11 mouse cellular contexts compared by ENCODE assay signal in genomic region chr19:29373438-29373837, GRCm38 (mm10). TPM values are rescaled to one million over a fixed set of nuclear protein-coding genes. Genes with fewer than 3 reads are reported as not detected.
DNase-seq lines count a peak whose midpoint lies in the region; ATAC-seq and TF ChIP-seq lines count a peak whose summit lies in the region.
"Had no signal": no experiment of that assay in that cellular context is flagged by ENCODE, and none has a peak within 500 bp of the region (broad histone marks: within the 10 kb centered on the region; RNA-seq: fewer than 3 reads in every experiment).

No protein-coding gene starts in this region.

- H3K9me3 ChIP-seq in lung, embryonic 15.5 days = no peaks in the 10 kb centered on the region
- H3K9me3 ChIP-seq in limb, embryonic 10.5 days (replicated peaks) = no peaks in the 10 kb centered on the region
- H3K9me3 ChIP-seq in stomach, embryonic 15.5 days = no peaks in the 10 kb centered on the region

- no peak for ATAC-seq in lung, embryonic 15.5 days (ENCODE audit: borderline replicate concordance, extremely low read depth, low FRiP score, low TSS enrichment)
- ATAC-seq in stomach, embryonic 15.5 days (ENCODE audit: insufficient read depth, low FRiP score, low read depth) = no peak
- ATAC-seq in megakaryocyte-erythroid progenitor cell, adult 5-6 weeks (replicated peaks; ENCODE audit: low FRiP score, low TSS enrichment, poor library complexity, severe bottlenecking) = no peak

- 24% methylated on average over 11 of the region's 11 CpGs for WGBS in lung, embryonic 15.5 days
- WGBS in limb, embryonic 10.5 days = 42% methylated on average over 11 of the region's 11 CpGs
- WGBS in stomach, embryonic 15.5 days = 54% methylated on average over 11 of the region's 11 CpGs

- H3K4me2 ChIP-seq in lung, embryonic 15.5 days = peak overlapping the region; percentile 49
- peak overlapping the region; percentile 32; the same call in 1 of the 2 replicates for H3K4me2 ChIP-seq in stomach, embryonic 15.5 days

- H3K4me3 ChIP-seq in gastrocnemius, adult 2 months = peak overlapping the region; percentile 37
- H3K4me3 ChIP-seq in lung, embryonic 15.5 days = no peak overlapping the region
- H3K4me3 ChIP-seq in limb, embryonic 10.5 days = peak overlapping the region; percentile 25; the same call in 1 of the 2 replicates
- H3K4me3 ChIP-seq in stomach, embryonic 15.5 days (replicated peaks) = no peak overlapping the region

- no peak for DNase-seq in gastrocnemius, adult 2 months
- DNase-seq in gastrocnemius, adult 18-20 months (ENCODE audit: low spot score) = no peak
- no peak for DNase-seq in lung, postnatal 25 days (ENCODE audit: low spot score)
- DNase-seq in limb, embryonic 10.5 days (ENCODE audit: low spot score) = no peak
- DNase-seq in adrenal gland, adult 2 months = no peak
- DNase-seq: cerebellum, postnatal 25 days had no signal

- H3K27ac ChIP-seq in gastrocnemius, adult 2 months = peak overlapping the region; percentile 28; the same call in 1 of the 2 replicates
- H3K27ac ChIP-seq in lung, embryonic 15.5 days = no peak overlapping the region
- no peak overlapping the region for H3K27ac ChIP-seq in limb, embryonic 10.5 days
- H3K27ac ChIP-seq in stomach, embryonic 15.5 days = no peak overlapping the region

- no peaks in the 10 kb centered on the region for H3K4me1 ChIP-seq in lung, embryonic 15.5 days
- no peaks in the 10 kb centered on the region for H3K4me1 ChIP-seq in limb, embryonic 10.5 days
- H3K4me1 ChIP-seq in stomach, embryonic 15.5 days = no peaks in the 10 kb centered on the region

- H3K27me3 ChIP-seq in lung, embryonic 15.5 days = no peaks in the 10 kb centered on the region
- H3K27me3 ChIP-seq in limb, embryonic 10.5 days (ENCODE audit: low read depth, poor library complexity, severe bottlenecking) = peaks cover 4% of the 10 kb centered on the region; the same call in 1 of the 2 replicates
- H3K27me3 ChIP-seq in stomach, embryonic 15.5 days (replicated peaks) = no peaks in the 10 kb centered on the region

- TF ChIP-seq CTCF in gastrocnemius, adult 2 months (IDR thresholded peaks at IDR 0.05) = no peak

- intact Hi-C loops in gastrocnemius, adult 2 months (cut with DNase I) = no loop called here

- no peak overlapping the region for H3K9ac ChIP-seq in lung, embryonic 15.5 days
- no peak overlapping the region for H3K9ac ChIP-seq in stomach, embryonic 15.5 days

- H3K36me3 ChIP-seq in lung, embryonic 15.5 days = no peaks in the 10 kb centered on the region
- H3K36me3 ChIP-seq in limb, embryonic 10.5 days = no peaks in the 10 kb centered on the region
- H3K36me3 ChIP-seq in stomach, embryonic 15.5 days = no peaks in the 10 kb centered on the region

RNA-seq across cellular contexts. Expression of gene Cd274, which starts 6.2 kb away (rescaled TPM):
- total RNA-seq in gastrocnemius, adult 2 months (2021) = under 1 TPM; 0.59 to 0.71 TPM
- total RNA-seq in gastrocnemius, adult 18-20 months (2021) = 1 to 10 TPM in 1 of 2 experiments, under 1 TPM in 1; 0.43 to 2.5 TPM
- polyA plus RNA-seq in lung, embryonic 15.5 days (2015; fragmentation: Nextera tagmentation; extraction: Ambion mirVana) = 0.25 and 0.74 TPM in 2 replicates
- 0.05 and 0.10 TPM in 2 replicates for polyA plus RNA-seq in limb, embryonic 10.5 days (2016; fragmentation: Nextera tagmentation; extraction: Ambion mirVana)
- polyA plus RNA-seq in stomach, embryonic 15.5 days (2015; fragmentation: Nextera tagmentation; extraction: Ambion mirVana) = 0.28 and 0.40 TPM in 2 replicates
- total RNA-seq in adrenal gland, adult 2 months (2021) = 10 to 100 TPM in 1 of 2 experiments, 1 to 10 TPM in 1; 5.0 to 10.7 TPM
- polyA plus RNA-seq in adrenal gland, adult 2 months (2012; rRNA removed) = 1.8 and 2.0 TPM in 2 replicates
- 1.3 and 1.9 TPM in 2 replicates for total RNA-seq in megakaryocyte-erythroid progenitor cell, adult 5-6 weeks (2014; fragmentation: Nextera tagmentation)
- total RNA-seq in megakaryocyte-erythroid progenitor cell, adult 5-6 weeks (2017) = 3.1 and 4.7 TPM in 2 replicates

RNA-seq across cellular contexts. Expression of gene Plgrkt, which starts 6.2 kb away (rescaled TPM):
- total RNA-seq in gastrocnemius, adult 2 months (2021) = 10 to 100 TPM; 16.1 to 21.2 TPM
- 10 to 100 TPM; 18.8 to 20.4 TPM for total RNA-seq in gastrocnemius, adult 18-20 months (2021)
- polyA plus RNA-seq in lung, embryonic 15.5 days (2015; fragmentation: Nextera tagmentation; extraction: Ambion mirVana) = 45.3 and 56.9 TPM in 2 replicates
- 24.0 and 30.9 TPM in 2 replicates for polyA plus RNA-seq in limb, embryonic 10.5 days (2016; fragmentation: Nextera tagmentation; extraction: Ambion mirVana)
- polyA plus RNA-seq in stomach, embryonic 15.5 days (2015; fragmentation: Nextera tagmentation; extraction: Ambion mirVana) = 81.9 and 94.6 TPM in 2 replicates
- total RNA-seq in adrenal gland, adult 2 months (2021) = 10 to 100 TPM; 49.7 to 56.9 TPM
- 71.8 and 74.8 TPM in 2 replicates for polyA plus RNA-seq in adrenal gland, adult 2 months (2012; rRNA removed)
- total RNA-seq in megakaryocyte-erythroid progenitor cell, adult 5-6 weeks (2014; fragmentation: Nextera tagmentation) = 93.6 and 136 TPM in 2 replicates
- 85.1 and 96.4 TPM in 2 replicates for total RNA-seq in megakaryocyte-erythroid progenitor cell, adult 5-6 weeks (2017)

RNA-seq across cellular contexts. Expression of gene Pdcd1lg2, which starts 37.3 kb away (rescaled TPM):
- total RNA-seq in gastrocnemius, adult 2 months (2021) = not detected
- total RNA-seq in gastrocnemius, adult 18-20 months (2021) = not detected
- polyA plus RNA-seq in lung, embryonic 15.5 days (2015; fragmentation: Nextera tagmentation; extraction: Ambion mirVana) = 0.09 TPM in 2 replicates
- not detected in 2 replicates for polyA plus RNA-seq in limb, embryonic 10.5 days (2016; fragmentation: Nextera tagmentation; extraction: Ambion mirVana)
- polyA plus RNA-seq in stomach, embryonic 15.5 days (2015; fragmentation: Nextera tagmentation; extraction: Ambion mirVana) = not detected in 2 replicates
- not detected for total RNA-seq in adrenal gland, adult 2 months (2021)
- not detected in 2 replicates for polyA plus RNA-seq in adrenal gland, adult 2 months (2012; rRNA removed)
- 0.42 TPM in 1 of 2 replicates, not detected in the other for total RNA-seq in megakaryocyte-erythroid progenitor cell, adult 5-6 weeks (2014; fragmentation: Nextera tagmentation)
- not detected in 2 replicates for total RNA-seq in megakaryocyte-erythroid progenitor cell, adult 5-6 weeks (2017)
- polyA plus RNA-seq: gonadal fat pad, adult 2 months had no signal

RNA-seq across cellular contexts. Expression of gene Rln1, which starts 39.0 kb away (rescaled TPM):
- total RNA-seq in gastrocnemius, adult 2 months (2021) = not detected
- not detected for total RNA-seq in gastrocnemius, adult 18-20 months (2021)
- polyA plus RNA-seq in lung, embryonic 15.5 days (2015; fragmentation: Nextera tagmentation; extraction: Ambion mirVana) = 0.47 TPM in 1 of 2 replicates, not detected in the other
- 0.26 TPM in 1 of 2 replicates, not detected in the other for polyA plus RNA-seq in limb, embryonic 10.5 days (2016; fragmentation: Nextera tagmentation; extraction: Ambion mirVana)
- polyA plus RNA-seq in stomach, embryonic 15.5 days (2015; fragmentation: Nextera tagmentation; extraction: Ambion mirVana) = 0.13 and 0.32 TPM in 2 replicates
- total RNA-seq in adrenal gland, adult 2 months (2021) = not detected
- not detected in 2 replicates for polyA plus RNA-seq in adrenal gland, adult 2 months (2012; rRNA removed)
- not detected in 2 replicates for total RNA-seq in megakaryocyte-erythroid progenitor cell, adult 5-6 weeks (2014; fragmentation: Nextera tagmentation)
- total RNA-seq in megakaryocyte-erythroid progenitor cell, adult 5-6 weeks (2017) = not detected in 2 replicates
- polyA plus RNA-seq: gonadal fat pad, adult 2 months; spleen, adult 2 months had no signal

RNA-seq across cellular contexts. Expression of gene Insl6, which starts 48.3 kb away (rescaled TPM):
- total RNA-seq in gastrocnemius, adult 2 months (2021) = not detected
- not detected for total RNA-seq in gastrocnemius, adult 18-20 months (2021)
- polyA plus RNA-seq in lung, embryonic 15.5 days (2015; fragmentation: Nextera tagmentation; extraction: Ambion mirVana) = 1.2 and 3.3 TPM in 2 replicates
- polyA plus RNA-seq in limb, embryonic 10.5 days (2016; fragmentation: Nextera tagmentation; extraction: Ambion mirVana) = 4.1 and 4.9 TPM in 2 replicates
- polyA plus RNA-seq in stomach, embryonic 15.5 days (2015; fragmentation: Nextera tagmentation; extraction: Ambion mirVana) = 6.2 and 8.0 TPM in 2 replicates
- 1 to 10 TPM in 1 of 2 experiments, under 1 TPM in 1; 0.58 to 1.3 TPM for total RNA-seq in adrenal gland, adult 2 months (2021)
- polyA plus RNA-seq in adrenal gland, adult 2 months (2012; rRNA removed) = 0.36 and 0.39 TPM in 2 replicates
- 1.9 TPM in 1 of 2 replicates, not detected in the other for total RNA-seq in megakaryocyte-erythroid progenitor cell, adult 5-6 weeks (2014; fragmentation: Nextera tagmentation)
- total RNA-seq in megakaryocyte-erythroid progenitor cell, adult 5-6 weeks (2017) = 2.1 TPM in 1 of 2 replicates, not detected in the other

Comparison
In these comparisons a context has a peak if more than half of its experiments do, and no peak if none do; other contexts are left out.
1. H3K4me3 ChIP-seq: peak in gastrocnemius, adult 2 months (single experiment) and limb, embryonic 10.5 days (single experiment); none in lung, embryonic 15.5 days (single experiment) and stomach, embryonic 15.5 days (single experiment).